Mouse (Mus musculus) hindbrain, embryonic 12.5 days (tissue): ENCODE measurements around the gene Chd6. TPM values are rescaled to one million over a fixed set of nuclear protein-coding genes. Genes with fewer than 3 reads are reported as not detected.

Experiments
- ATAC-seq: fragments of 200-750 bp; cut with Nextera tagmentation; 2 replicates; pipeline ENCODE4 v1.8.0; 2017; ENCODE audit warnings: moderate TSS enrichment; ENCODE audit not compliant: low FRiP score
- H3K27ac ChIP-seq: fragments of 300-500 bp; sonication (generic); 2 replicates; pipeline ENCODE4 v1.5.1; 2016; ENCODE audit warnings: mild to moderate bottlenecking
- H3K27me3 ChIP-seq: fragments of 300-500 bp; sonication (generic); 2 replicates; pipeline ENCODE4 v1.6.1; 2016; ENCODE audit warnings: mild to moderate bottlenecking
- H3K36me3 ChIP-seq: fragments of 300-500 bp; sonication (generic); 2 replicates; pipeline ENCODE4 v1.6.1; 2016; ENCODE audit warnings: mild to moderate bottlenecking
- H3K4me1 ChIP-seq: fragments of 300-500 bp; sonication (generic); 2 replicates; pipeline ENCODE4 v1.6.1; 2016
- H3K4me2 ChIP-seq: fragments of 300-500 bp; sonication (generic); replicated peaks from 2 replicates; pipeline ENCODE4 v1.6.1; 2016; ENCODE audit warnings: mild to moderate bottlenecking
- H3K4me3 ChIP-seq: fragments of 300-500 bp; sonication (generic); 2 replicates; pipeline ENCODE4 v1.5.1; 2016; ENCODE audit warnings: mild to moderate bottlenecking
- H3K9ac ChIP-seq: fragments of 300-500 bp; sonication (generic); 2 replicates; pipeline ENCODE4 v1.6.1; 2016; ENCODE audit warnings: mild to moderate bottlenecking, moderate library complexity
- H3K9me3 ChIP-seq: fragments of 300-500 bp; sonication (generic); replicated peaks from 2 replicates; pipeline ENCODE4 v1.6.1; 2016; ENCODE audit warnings: mild to moderate bottlenecking
- WGBS: fragments of 180-500 bp; shearing (Covaris S2); methylation state at CpG from one replicate; pipeline ENCODE4 v1.1.7; 2016; 5-methylcytosine and 5-hydroxymethylcytosine counted together
- polyA plus RNA-seq: library from polyadenylated mRNA; unstranded; fragments of >200 nt; fragmentation: Nextera tagmentation; extraction: Ambion mirVana; gene quantifications from 2 replicates; pipeline ENCODE4 v1.2.1, GENCODE M21; 2016

The Chd6 gene
- polyA plus RNA-seq, 1 experiment from 2014 or later = 42.0 TPM

- no peak overlapping the region for H3K9ac ChIP-seq
- no peak overlapping the region for H3K4me2 ChIP-seq
- H3K4me1 ChIP-seq = no peaks in the 10 kb centered on the region
- ATAC-seq = no peak
- H3K36me3 ChIP-seq = peaks cover 85% of the 10 kb centered on the region
- H3K9me3 ChIP-seq = no peaks in the 10 kb centered on the region
- 93% methylated on average over 16 of the region's 16 CpGs for whole genome bisulfite sequencing
- H3K4me3 ChIP-seq = no peak overlapping the region
- H3K27me3 ChIP-seq = no peaks in the 10 kb centered on the region
- no peak overlapping the region for H3K27ac ChIP-seq
Observed at GRCm38 (mm10) chr2:161012577-161013251, 96.2 kb downstream of the Chd6 start.

GRCm38 (mm10) chr2:161004338-161004737, 104.5 kb downstream of the Chd6 start:
- H3K9ac ChIP-seq = no peak overlapping the region
- no peak overlapping the region for H3K27ac ChIP-seq
- ATAC-seq = no peak
- H3K4me3 ChIP-seq = no peak overlapping the region
- H3K4me1 ChIP-seq = no peaks in the 10 kb centered on the region
- H3K4me2 ChIP-seq = no peak overlapping the region
- no peaks in the 10 kb centered on the region for H3K27me3 ChIP-seq
- WGBS = 83% methylated on average over 3 of the region's 3 CpGs
- no peaks in the 10 kb centered on the region for H3K9me3 ChIP-seq
- peaks cover 38% of the 10 kb centered on the region for H3K36me3 ChIP-seq

DNA sequence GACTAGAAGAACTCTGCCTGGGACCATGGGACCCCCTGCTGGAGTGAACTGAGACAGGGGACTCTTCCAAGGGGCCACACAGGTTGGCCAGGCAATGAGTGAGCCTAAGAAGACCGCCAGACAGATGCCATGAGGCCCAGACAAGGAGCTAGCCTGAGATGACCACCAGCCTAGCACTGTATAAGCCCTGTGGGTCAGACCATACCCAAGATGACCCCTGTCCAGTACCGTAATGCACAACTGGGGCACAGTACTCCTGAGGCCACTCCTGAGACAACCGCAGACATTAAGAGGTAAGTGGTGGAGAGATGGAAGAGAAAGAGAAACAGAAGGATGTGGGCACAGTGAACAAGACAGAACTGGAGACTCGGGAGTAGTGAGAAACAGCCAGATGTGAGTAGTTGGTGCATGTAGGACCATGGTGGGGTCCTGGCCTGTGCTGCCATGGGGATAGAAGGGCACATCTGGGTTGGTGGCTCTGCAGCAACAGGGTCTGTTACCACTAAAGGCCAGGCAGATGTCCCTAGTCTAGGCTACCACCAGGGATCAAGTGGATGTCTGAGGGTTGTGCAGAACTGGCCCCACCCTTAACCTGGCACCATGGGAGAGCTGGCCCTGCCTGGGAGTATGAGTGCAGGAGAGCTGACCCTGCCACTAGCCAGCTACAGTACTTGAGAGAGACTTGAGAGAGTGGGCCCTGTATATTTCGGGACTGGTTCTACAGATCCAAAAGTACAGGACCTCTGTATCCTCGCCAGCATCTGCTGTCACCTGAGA, 111.7 kb downstream of the Chd6 start:
- no peak for ATAC-seq
- H3K36me3 ChIP-seq = peaks cover 24% of the 10 kb centered on the region
- H3K9me3 ChIP-seq = no peaks in the 10 kb centered on the region
- no peaks in the 10 kb centered on the region for H3K4me1 ChIP-seq
- no peak overlapping the region for H3K27ac ChIP-seq
- WGBS = 90% methylated on average over 6 of the region's 6 CpGs
- no peak overlapping the region for H3K4me2 ChIP-seq
- no peaks in the 10 kb centered on the region for H3K27me3 ChIP-seq
- H3K9ac ChIP-seq = no peak overlapping the region
- no peak overlapping the region for H3K4me3 ChIP-seq

GRCm38 (mm10) chr2:160994181-160994580, 114.7 kb downstream of the Chd6 start:
- Histone ChIP-seq H3K27me3 (no peaks in the 10 kb centered on the region), H3K4me2 (no peak overlapping the region), H3K9me3 (no peaks in the 10 kb centered on the region), H3K27ac (no peak overlapping the region), H3K4me3 (no peak overlapping the region), H3K36me3 (peaks cover 49% of the 10 kb centered on the region), H3K9ac (no peak overlapping the region), H3K4me1 (no peaks in the 10 kb centered on the region)
- no peak for ATAC-seq
- WGBS = 81% methylated on average over 1 of the region's 1 CpGs

DNA sequence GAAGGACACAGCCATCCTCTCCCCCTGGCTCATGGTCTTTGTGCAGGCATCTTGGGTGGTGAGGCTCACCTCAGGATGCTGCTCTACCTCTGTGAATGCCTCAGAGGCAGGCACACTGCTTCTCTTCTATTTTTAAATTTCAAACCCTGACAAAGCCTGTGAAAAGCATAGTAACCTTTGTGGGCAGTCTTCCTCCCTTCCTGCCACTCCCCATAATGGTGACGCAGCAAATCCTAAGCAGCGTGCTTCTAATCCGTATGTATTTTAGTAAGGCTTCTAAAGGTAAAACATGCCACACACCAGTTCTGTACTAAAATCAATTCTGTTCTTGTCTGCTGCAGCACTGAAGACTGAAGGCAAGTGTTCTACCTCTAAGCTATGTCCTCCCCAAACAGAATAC, 116.4 kb downstream of the Chd6 start:
- no peak for ATAC-seq
- Histone ChIP-seq H3K27ac (no peak overlapping the region), H3K4me3 (no peak overlapping the region), H3K36me3 (peaks cover 53% of the 10 kb centered on the region), H3K9ac (no peak overlapping the region), H3K4me2 (no peak overlapping the region), H3K9me3 (no peaks in the 10 kb centered on the region), H3K4me1 (no peaks in the 10 kb centered on the region), H3K27me3 (no peaks in the 10 kb centered on the region)
- 92% methylated on average over 3 of the region's 3 CpGs for WGBS

GRCm38 (mm10) chr2:160990339-160991070, 118.4 kb downstream of the Chd6 start:
- no peak overlapping the region for H3K4me2 ChIP-seq
- 89% methylated on average over 6 of the region's 6 CpGs for WGBS
- peaks cover 58% of the 10 kb centered on the region for H3K36me3 ChIP-seq
- no peak overlapping the region for H3K27ac ChIP-seq
- H3K4me1 ChIP-seq = no peaks in the 10 kb centered on the region
- no peaks in the 10 kb centered on the region for H3K9me3 ChIP-seq
- no peak overlapping the region for H3K9ac ChIP-seq
- H3K27me3 ChIP-seq = no peaks in the 10 kb centered on the region
- ATAC-seq = no peak
- H3K4me3 ChIP-seq = no peak overlapping the region

DNA sequence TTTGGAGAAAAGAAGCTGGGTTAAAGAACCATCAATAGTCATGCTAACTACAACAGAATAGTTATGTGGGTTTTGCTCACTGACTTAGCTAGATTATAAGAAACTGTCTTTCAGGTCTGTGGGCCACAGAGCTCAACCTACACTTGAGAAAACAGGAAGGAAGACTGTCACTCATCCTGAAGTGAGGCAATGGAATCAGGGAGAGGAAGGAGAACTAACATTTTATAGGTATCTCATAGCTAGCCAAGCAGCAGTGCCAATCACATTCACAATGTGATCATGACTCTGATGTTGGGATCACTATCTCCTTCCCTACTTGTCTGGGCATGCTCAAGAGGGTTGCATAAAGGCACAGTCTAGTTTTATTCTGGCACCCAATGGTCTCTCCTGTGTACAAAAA, 121.4 kb downstream of the Chd6 start:
- H3K4me1 ChIP-seq = no peaks in the 10 kb centered on the region
- no peaks in the 10 kb centered on the region for H3K9me3 ChIP-seq
- H3K27ac ChIP-seq = no peak overlapping the region
- no peak overlapping the region for H3K4me2 ChIP-seq
- no peak overlapping the region for H3K4me3 ChIP-seq
- H3K27me3 ChIP-seq = no peaks in the 10 kb centered on the region
- no peak overlapping the region for H3K9ac ChIP-seq
- H3K36me3 ChIP-seq = peaks cover 79% of the 10 kb centered on the region
- ATAC-seq = no peak

DNA sequence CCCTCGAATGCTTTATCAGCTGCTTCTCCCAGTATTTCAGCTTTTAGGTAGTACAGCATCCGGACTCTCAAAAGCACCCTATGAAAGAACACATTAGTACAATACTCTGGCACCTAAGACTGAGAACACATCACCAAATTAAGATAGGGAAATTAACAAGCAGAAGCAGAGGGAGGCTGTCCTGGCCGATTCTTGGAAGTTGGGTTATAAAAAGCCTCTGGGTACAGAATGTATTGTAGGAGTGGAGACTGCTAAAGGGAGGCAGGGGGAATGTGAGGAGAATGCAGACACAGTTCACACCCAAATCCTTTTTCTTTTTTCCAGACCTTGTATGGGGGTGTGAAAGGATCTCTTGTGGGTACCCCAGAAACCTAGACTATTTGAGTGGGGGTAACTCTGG, 126.2 kb downstream of the Chd6 start:
- 92% methylated on average over 3 of the region's 3 CpGs for WGBS
- H3K4me3 ChIP-seq = no peak overlapping the region
- no peaks in the 10 kb centered on the region for H3K27me3 ChIP-seq
- no peaks in the 10 kb centered on the region for H3K9me3 ChIP-seq
- H3K4me1 ChIP-seq = no peaks in the 10 kb centered on the region
- ATAC-seq = no peak
- H3K36me3 ChIP-seq = peaks cover 82% of the 10 kb centered on the region
- H3K27ac ChIP-seq = no peak overlapping the region
- H3K9ac ChIP-seq = no peak overlapping the region
- no peak overlapping the region for H3K4me2 ChIP-seq

DNA sequence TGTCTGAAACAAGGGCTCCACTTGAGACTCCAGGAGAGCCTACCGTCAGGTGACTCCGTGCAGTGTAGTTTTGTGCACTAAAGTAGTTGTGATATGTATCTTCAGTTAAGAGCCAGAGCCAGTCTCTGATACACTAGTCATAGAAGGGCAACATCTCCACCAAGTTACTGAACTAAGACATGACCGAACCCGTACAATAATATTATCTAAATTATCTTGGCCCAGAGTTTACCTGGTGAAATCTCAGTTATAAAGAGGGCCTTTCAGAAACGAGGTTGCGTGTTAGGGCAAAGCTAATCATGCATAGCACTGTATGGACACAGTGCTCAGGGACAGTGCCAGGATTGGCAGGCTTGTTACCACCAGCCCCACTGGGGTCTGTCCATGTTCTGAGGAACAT, 127.1 kb downstream of the Chd6 start:
- Histone ChIP-seq H3K27ac (no peak overlapping the region), H3K9ac (no peak overlapping the region), H3K36me3 (peaks cover 81% of the 10 kb centered on the region), H3K4me3 (no peak overlapping the region), H3K27me3 (no peaks in the 10 kb centered on the region), H3K4me1 (no peaks in the 10 kb centered on the region), H3K9me3 (no peaks in the 10 kb centered on the region), H3K4me2 (no peak overlapping the region)
- ATAC-seq = no peak
- WGBS = 93% methylated on average over 6 of the region's 6 CpGs

DNA sequence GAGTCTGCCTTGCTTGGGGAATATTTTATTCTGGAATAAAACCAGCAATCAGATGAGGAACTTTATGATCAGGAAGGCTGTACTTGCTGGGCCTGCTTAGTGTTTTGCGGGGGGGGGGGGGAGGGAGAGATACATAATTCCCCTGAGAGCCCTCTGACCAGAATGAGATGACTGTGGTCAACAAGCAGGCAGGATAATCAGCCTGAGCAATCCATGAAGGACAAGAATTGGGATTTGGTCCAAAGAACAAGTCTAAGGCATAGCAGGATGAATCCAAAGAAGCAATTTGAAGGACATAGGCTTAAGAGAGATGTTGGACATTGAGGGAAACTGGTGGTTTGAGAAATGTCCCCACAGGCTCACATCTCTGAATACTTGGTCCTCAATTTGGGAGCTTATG, 130.2 kb downstream of the Chd6 start:
- 78% methylated on average over 1 of the region's 1 CpGs for WGBS
- Histone ChIP-seq H3K27ac (no peak overlapping the region), H3K36me3 (peaks cover 79% of the 10 kb centered on the region), H3K4me1 (no peaks in the 10 kb centered on the region), H3K4me3 (no peak overlapping the region), H3K9ac (no peak overlapping the region), H3K9me3 (no peaks in the 10 kb centered on the region), H3K27me3 (no peaks in the 10 kb centered on the region), H3K4me2 (no peak overlapping the region)
- no peak for ATAC-seq

DNA sequence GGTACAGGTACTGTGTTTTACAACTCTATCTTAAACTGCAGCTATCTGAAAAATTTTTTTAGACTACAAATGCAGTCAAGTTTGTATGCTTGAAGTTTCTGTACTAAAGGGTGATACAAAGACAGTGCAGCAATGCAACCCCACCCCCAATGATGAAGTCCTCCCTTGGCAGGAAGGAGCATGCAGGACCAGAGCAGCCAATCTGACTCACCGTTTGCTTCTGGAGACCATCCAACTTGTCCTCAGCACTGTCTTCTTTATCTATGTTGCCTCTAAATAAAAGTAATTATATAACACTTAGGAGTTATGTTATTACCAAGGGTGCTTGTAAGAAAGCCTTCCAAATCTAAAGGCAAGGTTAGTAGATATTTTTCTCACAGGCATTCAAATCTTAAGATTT, 131.6 kb downstream of the Chd6 start:
- Histone ChIP-seq H3K9me3 (no peaks in the 10 kb centered on the region), H3K36me3 (peaks cover 75% of the 10 kb centered on the region), H3K4me1 (no peaks in the 10 kb centered on the region), H3K27me3 (no peaks in the 10 kb centered on the region), H3K9ac (no peak overlapping the region), H3K4me3 (no peak overlapping the region), H3K4me2 (no peak overlapping the region), H3K27ac (no peak overlapping the region)
- ATAC-seq = no peak
- 97% methylated on average over 1 of the region's 1 CpGs for WGBS

DNA sequence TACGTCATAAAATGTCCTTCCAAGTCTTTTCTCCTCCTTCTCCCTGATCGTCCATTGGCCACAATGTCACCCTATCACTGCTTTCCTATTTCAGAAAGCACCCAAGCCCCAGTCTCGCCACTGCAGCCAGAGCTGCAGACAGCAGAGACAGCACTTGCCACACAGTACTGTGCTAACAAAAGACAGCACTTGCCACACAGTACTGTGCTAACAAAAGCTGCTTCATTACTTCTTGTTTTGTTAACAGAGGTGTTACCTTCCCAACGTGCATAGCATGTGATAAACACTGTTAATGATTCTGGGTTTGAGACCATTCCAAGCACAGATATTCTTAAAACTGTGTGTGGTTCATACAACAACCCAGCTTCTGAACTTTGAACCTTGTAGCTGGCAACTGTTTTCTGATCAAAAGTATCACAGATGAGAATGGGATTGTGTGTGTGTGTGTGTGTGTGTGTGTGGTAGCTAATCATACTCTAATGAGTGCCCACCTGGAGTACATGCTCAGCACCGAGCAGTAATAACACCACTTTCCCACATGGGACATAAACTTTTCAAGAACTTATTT, 135.1 kb downstream of the Chd6 start:
- no peak overlapping the region for H3K9ac ChIP-seq
- H3K4me3 ChIP-seq = no peak overlapping the region
- H3K4me2 ChIP-seq = no peak overlapping the region
- no peaks in the 10 kb centered on the region for H3K9me3 ChIP-seq
- H3K27ac ChIP-seq = no peak overlapping the region
- H3K27me3 ChIP-seq = no peaks in the 10 kb centered on the region
- ATAC-seq = no peak
- WGBS = 90% methylated on average over 5 of the region's 5 CpGs
- no peaks in the 10 kb centered on the region for H3K4me1 ChIP-seq
- peaks cover 54% of the 10 kb centered on the region for H3K36me3 ChIP-seq
